Mouse (Mus musculus) CH12.LX (cell line): ENCODE measurements around the gene Trafd1. TPM values are rescaled to one million over a fixed set of nuclear protein-coding genes. Genes with fewer than 3 reads are reported as not detected.

Experiments
- DNase-seq: peaks from one replicate; pipeline ENCODE4 v3.0.0-alpha.2; 2013; ENCODE audit errors: extremely low read depth
- H3K27ac ChIP-seq: 2 replicates; pipeline ENCODE4 v1.5.1; 2012; ENCODE audit warnings: low read depth, mild to moderate bottlenecking, control low read depth, moderate library complexity; ENCODE audit not compliant: insufficient read depth
- H3K27me3 ChIP-seq: replicated peaks from 2 replicates; pipeline ENCODE3; 2012; ENCODE audit warnings: inconsistent platforms
- H3K36me3 ChIP-seq, 2 experiments: replicated peaks in 1 of 2; 2 replicates each; pipeline versions ENCODE3 to v1.6.1; 2012; ENCODE audit warnings: inconsistent platforms in 1 of 2, low read length in 1 of 2, mild to moderate bottlenecking in 1 of 2, mixed read lengths in 1 of 2, moderate library complexity in 1 of 2; ENCODE audit not compliant: control insufficient read depth in 1 of 2, insufficient read depth in 1 of 2
- H3K4me1 ChIP-seq, 2 experiments: 2 replicates each; pipeline ENCODE4 v1.6.1; 2012; ENCODE audit warnings: inconsistent platforms in 1 of 2, moderate library complexity in 1 of 2; ENCODE audit not compliant: insufficient read depth in 2 of 2, control insufficient read depth in 1 of 2
- H3K4me2 ChIP-seq: 2 replicates; pipeline ENCODE4 v1.6.1; 2012; ENCODE audit warnings: low read depth, mild to moderate bottlenecking, control low read depth; ENCODE audit not compliant: poor library complexity, insufficient read depth, severe bottlenecking
- H3K4me3 ChIP-seq, 3 experiments: fragments of 150-350 bp in 1 of 3; sonication (generic) in 1 of 3; replicated peaks in 1 of 3; 2 replicates each; pipeline versions ENCODE3 to v1.5.1; 2011 to 2012; ENCODE audit warnings: low read depth in 2 of 3, low read length in 2 of 3, mild to moderate bottlenecking in 2 of 3, moderate library complexity in 2 of 3, control low read depth in 1 of 3, improper control_type of control experiment in 1 of 3, inconsistent platforms in 1 of 3, mixed read lengths in 1 of 3; ENCODE audit not compliant: poor library complexity in 1 of 3
- H3K79me2 ChIP-seq: replicated peaks from 2 replicates; pipeline ENCODE4 v1.6.1; 2012; ENCODE audit warnings: mild to moderate bottlenecking, moderate library complexity; ENCODE audit not compliant: control insufficient read depth, poor library complexity, insufficient read depth, severe bottlenecking; ENCODE audit errors: extremely low read depth
- H3K9ac ChIP-seq: 2 replicates; pipeline ENCODE4 v1.6.1; 2012; ENCODE audit warnings: low read depth, mild to moderate bottlenecking, control low read depth, moderate library complexity; ENCODE audit not compliant: insufficient read depth
- H3K9me3 ChIP-seq: replicated peaks from 2 replicates; pipeline ENCODE3; 2012; ENCODE audit warnings: low read length, inconsistent platforms, mixed read lengths
- CHD1 ChIP-seq: IDR thresholded peaks from 2 replicates; pipeline ENCODE4 v1.6.1; 2012; ENCODE audit warnings: low read depth, low read length, improper control_type of control experiment, inconsistent platforms
- CHD2 ChIP-seq: IDR thresholded peaks from 2 replicates; pipeline ENCODE4 v1.6.1; 2011; ENCODE audit warnings: low read length, improper control_type of control experiment
- CTCF ChIP-seq, 2 experiments: IDR thresholded peaks in 1 of 2; conservative IDR thresholded peaks in 1 of 2; 2 replicates each; pipeline ENCODE4 v1.5.1; 2011 to 2012; ENCODE audit warnings: low read depth in 2 of 2, low read length in 2 of 2, improper control_type of control experiment in 1 of 2, inconsistent platforms in 1 of 2, mild to moderate bottlenecking in 1 of 2, moderate library complexity in 1 of 2
- EP300 ChIP-seq: IDR thresholded peaks from 2 replicates; pipeline ENCODE4 v1.6.1; 2011; ENCODE audit warnings: low read length, improper control_type of control experiment
- GABPA ChIP-seq: IDR thresholded peaks from 2 replicates; pipeline ENCODE4 v1.6.1; 2012; ENCODE audit warnings: low read depth, low read length, improper control_type of control experiment, inconsistent platforms; ENCODE audit not compliant: insufficient replicate concordance
- JUN ChIP-seq: IDR thresholded peaks from 2 replicates; pipeline ENCODE4 v1.6.1; 2011; ENCODE audit warnings: low read depth, mild to moderate bottlenecking, low read length, improper control_type of control experiment, moderate library complexity; ENCODE audit not compliant: insufficient read depth
- KAT2A ChIP-seq: IDR thresholded peaks from 2 replicates; pipeline ENCODE4 v1.6.1; 2012; ENCODE audit warnings: low read length, improper control_type of control experiment, inconsistent platforms; ENCODE audit not compliant: insufficient replicate concordance
- MAFK ChIP-seq: IDR thresholded peaks from 2 replicates; pipeline ENCODE4 v1.6.1; 2011; ENCODE audit warnings: low read length, improper control_type of control experiment; ENCODE audit not compliant: insufficient replicate concordance
- MAX ChIP-seq: IDR thresholded peaks from 2 replicates; pipeline ENCODE4 v1.6.1; 2011; ENCODE audit warnings: low read length, improper control_type of control experiment
- POLR2A ChIP-seq: IDR thresholded peaks from 2 replicates; pipeline ENCODE4 v1.6.1; 2011; ENCODE audit warnings: low read depth, mild to moderate bottlenecking, improper control_type of control experiment, low read length
- RAD21 ChIP-seq: IDR thresholded peaks from 2 replicates; pipeline ENCODE4 v1.6.1; 2011; ENCODE audit warnings: low read depth, mild to moderate bottlenecking, low read length, improper control_type of control experiment, moderate library complexity
- SMC3 ChIP-seq: IDR thresholded peaks from 2 replicates; pipeline ENCODE4 v1.6.1; 2011; ENCODE audit warnings: low read depth, low read length, improper control_type of control experiment
- TBP ChIP-seq: conservative IDR thresholded peaks from 2 replicates; pipeline ENCODE4 v1.6.1; 2011; ENCODE audit warnings: low read depth, low read length, improper control_type of control experiment
- ZKSCAN1 ChIP-seq: IDR thresholded peaks from 2 replicates; pipeline ENCODE4 v1.6.1; 2012; ENCODE audit warnings: low read depth, inconsistent platforms, low read length, improper control_type of control experiment, borderline replicate concordance
- ZMIZ1 ChIP-seq: IDR thresholded peaks from 2 replicates; pipeline ENCODE4 v1.6.1; 2012; ENCODE audit warnings: low read depth, mild to moderate bottlenecking, inconsistent platforms, low read length, improper control_type of control experiment
- ZNF384 ChIP-seq: IDR thresholded peaks from 2 replicates; pipeline ENCODE4 v1.6.1; 2012; ENCODE audit warnings: low read depth, low read length, improper control_type of control experiment, inconsistent platforms
- dilution Hi-C: fragments of 300-500 bp; cut with MboI; formaldehyde crosslinking; loops from 2 replicates; pipeline ENCODE4 v1.14.3; 2020; ENCODE audit warnings: low sequenced_read_pairs; ENCODE audit not compliant: extremely low pct_unique_long_range_greater_than_20kb, extremely low pct_ligation_motif_present
- in situ Hi-C: fragments of 300-500 bp; cut with MboI; formaldehyde crosslinking; loops from 3 replicates; pipeline ENCODE4 v1.14.3; 2019; ENCODE audit warnings: low sequenced_read_pairs, low pct_ligation_motif_present, low pct_unique_long_range_greater_than_20kb, mixed read lengths
- polyA plus RNA-seq: library from polyadenylated mRNA; unstranded; fragments of >175 nt; gene quantifications from 2 replicates; pipeline ENCODE4 v1.2.1, GENCODE M21; 2012; ENCODE audit warnings: low read depth; ENCODE audit not compliant: insufficient read length
- total RNA-seq, 2 experiments: library from RNA; depleted of rRNA; stranded (reverse); fragments of 300-350 nt in 1 of 2; fragments of >200 nt in 1 of 2; gene quantifications; 2 replicates each; pipeline ENCODE4 v1.2.3; 2012 to 2014

Trafd1 gene
- total and polyA plus RNA-seq, 3 experiments, result 31.7 to 52.8 (median 42.3) TPM

- DNase-seq, result no peak
- peaks cover 54 to 75% of the 10 kb centered on the region in 2 experiments for H3K36me3 ChIP-seq
- H3K9me3 ChIP-seq, result no peaks in the 10 kb centered on the region
- no peaks in the 10 kb centered on the region for H3K79me2 ChIP-seq
- H3K27ac ChIP-seq, result no peak overlapping the region
- H3K4me2 ChIP-seq, result no peak overlapping the region
- in situ Hi-C loops, result no loop called here
- H3K4me3 ChIP-seq, result no peak overlapping the region
- dilution Hi-C loops, result no loop called here
- peaks cover 7 to 19% of the 10 kb centered on the region in 2 experiments for H3K4me1 ChIP-seq
- TF ChIP-seq MAFK, result no peak
- TF ChIP-seq CHD2, result no peak
- TF ChIP-seq JUN, result no peak
- no peak for TF ChIP-seq ZNF384
- TF ChIP-seq MAX, result no peak
- no peak for TF ChIP-seq CHD1
- no peak for TF ChIP-seq ZKSCAN1
- TF ChIP-seq ZMIZ1, result no peak
- no peak for TF ChIP-seq POLR2A
- no peak for TF ChIP-seq GABPA
- TF ChIP-seq KAT2A, result no peak
- no peak for TF ChIP-seq EP300
- H3K9ac ChIP-seq, result no peak overlapping the region
- H3K27me3 ChIP-seq, result no peaks in the 10 kb centered on the region
These were observed 51.5 kb downstream of the Trafd1 start for GRCm38 (mm10) chr5:121333976-121334375.

GRCm38 (mm10) chr5:121331731-121332130 lies 53.7 kb downstream of the Trafd1 start:
- in situ Hi-C loops (no loop called here), dilution Hi-C loops (no loop called here)
- Histone ChIP-seq H3K4me3 (no peak overlapping the region), H3K4me1 (peaks cover 10 to 31% of the 10 kb centered on the region in 2 experiments), H3K4me2 (no peak overlapping the region), H3K9ac (no peak overlapping the region), H3K27me3 (no peaks in the 10 kb centered on the region), H3K79me2 (no peaks in the 10 kb centered on the region), H3K9me3 (no peaks in the 10 kb centered on the region), H3K36me3 (peaks cover 54 to 74% of the 10 kb centered on the region in 2 experiments), H3K27ac (no peak overlapping the region)
- TF ChIP-seq TBP, result no peak
- TF ChIP-seq SMC3, result no peak
- no peak for TF ChIP-seq KAT2A
- no peak for TF ChIP-seq CTCF (conservative IDR thresholded peaks at IDR 0.05 in 1 of 2, IDR thresholded peaks at IDR 0.05 in 1 of 2; ENCODE audit: low read depth in 2 of 2, low read length in 2 of 2)
- no peak for TF ChIP-seq RAD21
- TF ChIP-seq JUN, result no peak
- no peak for DNase-seq
